Mouse (Mus musculus) adrenal gland, postnatal 25 days (tissue): ENCODE measurements around the gene Samd4b. TPM values are rescaled to one million over a fixed set of nuclear protein-coding genes. Genes with fewer than 3 reads are reported as not detected.

Experiments
- DNase-seq: peaks from one replicate; pipeline ENCODE4 v3.0.0; 2021; ENCODE audit warnings: mixed read lengths
- total RNA-seq: library from RNA; stranded (reverse); gene quantifications from 2 replicates; pipeline ENCODE4 v1.2.3, GENCODE M21; 2021

The Samd4b gene
- total RNA-seq, 1 experiment from 2014 or later = 69.4 TPM

DNA sequence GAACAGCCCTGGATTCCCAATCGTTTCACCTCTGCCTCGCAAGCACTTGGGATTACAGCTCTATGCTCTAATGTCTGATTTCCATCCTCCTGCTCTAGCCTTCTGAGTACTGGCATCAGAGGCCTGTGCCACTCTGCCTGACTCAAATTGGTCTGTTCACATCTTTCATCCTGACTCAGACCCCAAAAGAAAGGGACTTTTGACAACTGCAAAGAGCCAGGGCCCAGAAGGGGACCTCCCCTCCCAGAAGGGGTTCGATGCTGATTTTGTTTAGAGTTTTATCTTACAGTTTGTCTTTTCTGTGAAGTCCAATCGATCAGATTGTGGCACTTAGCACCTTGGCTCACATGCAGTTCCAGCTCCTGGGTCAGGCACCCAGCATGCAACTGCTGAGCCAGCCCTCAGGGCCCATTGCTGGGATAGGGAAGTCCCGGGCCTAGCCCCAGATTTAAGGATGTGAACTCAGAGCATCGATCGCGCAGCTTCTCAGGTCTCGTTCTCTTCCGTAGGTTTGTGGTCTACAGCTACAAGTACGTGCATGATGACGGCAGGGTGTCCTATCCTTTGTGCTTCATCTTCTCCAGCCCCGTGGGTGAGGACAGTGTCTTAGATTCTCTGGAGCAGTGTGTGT is 153.5 kb downstream of the Samd4b start:
- no peak for DNase-seq

GRCm38 (mm10) chr7:28442688-28443087 is 155.3 kb downstream of the Samd4b start:
- DNase-seq = no peak

DNA sequence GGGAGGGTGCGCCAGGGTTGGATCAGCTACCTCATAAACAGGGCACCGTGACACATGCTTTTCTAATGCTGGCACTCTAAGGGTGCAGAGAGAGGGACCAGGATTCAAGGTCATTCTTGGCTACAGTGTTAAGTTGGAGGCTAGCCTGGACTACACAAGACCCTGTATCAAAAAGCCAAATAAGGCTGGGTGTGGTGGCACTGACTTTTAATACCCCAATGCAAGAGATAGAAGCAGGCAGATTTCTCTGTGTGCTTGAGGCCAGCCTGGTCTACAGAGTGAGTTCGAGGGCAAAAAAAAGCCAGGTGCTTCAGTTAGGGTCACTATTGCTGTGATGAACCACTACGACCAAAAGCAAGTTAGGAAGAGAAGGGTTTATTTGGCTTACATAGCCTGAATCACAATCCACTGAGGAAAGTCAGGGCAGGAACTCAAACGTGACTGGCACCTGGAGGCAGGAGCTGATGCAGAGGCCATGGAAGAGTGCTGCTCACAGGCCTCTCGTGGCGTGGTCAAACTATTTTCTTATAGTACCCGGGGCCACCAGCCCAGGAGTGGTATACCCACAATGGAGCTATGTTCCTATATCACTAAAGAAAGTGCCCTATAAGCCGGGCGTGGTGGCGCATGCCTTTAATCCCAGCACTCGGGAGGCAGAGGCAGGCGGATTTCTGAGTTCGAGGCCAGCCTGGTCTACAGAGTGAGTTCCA is 156.0 kb downstream of the Samd4b start:
- no peak for DNase-seq

DNA sequence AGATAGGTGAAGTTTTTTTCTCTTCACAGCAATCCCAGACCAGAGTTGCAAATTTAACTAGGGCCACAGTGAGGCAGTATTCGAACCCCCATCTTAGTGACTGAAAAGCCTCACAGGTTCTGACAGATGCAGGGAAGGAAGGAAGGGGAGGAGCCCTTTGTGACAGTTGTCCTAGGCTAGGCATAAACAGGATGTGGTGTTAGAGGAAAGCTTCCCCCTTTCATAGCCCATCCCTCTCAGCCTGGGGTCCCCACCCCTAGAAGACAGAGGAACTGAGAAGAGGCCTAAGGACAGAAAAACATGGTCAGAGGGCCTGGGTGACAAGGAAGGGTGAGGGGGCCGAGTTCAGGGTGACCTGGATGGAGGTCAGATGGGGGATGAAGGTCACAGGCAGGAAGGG is 157.2 kb downstream of the Samd4b start:
- no peak for DNase-seq

- no peak for DNase-seq
Observed at GRCm38 (mm10) chr7:28438771-28439170, 159.2 kb downstream of the Samd4b start.

- DNase-seq = no peak
Observed at GRCm38 (mm10) chr7:28437964-28438363, 160.0 kb downstream of the Samd4b start.

- peak; percentile 63 for DNase-seq
Observed at GRCm38 (mm10) chr7:28436932-28437570, 160.9 kb downstream of the Samd4b start, which contains the start of gene Gmfg. Gene Gmfg, plus strand, starts transcription at chr7:28437447.

DNA sequence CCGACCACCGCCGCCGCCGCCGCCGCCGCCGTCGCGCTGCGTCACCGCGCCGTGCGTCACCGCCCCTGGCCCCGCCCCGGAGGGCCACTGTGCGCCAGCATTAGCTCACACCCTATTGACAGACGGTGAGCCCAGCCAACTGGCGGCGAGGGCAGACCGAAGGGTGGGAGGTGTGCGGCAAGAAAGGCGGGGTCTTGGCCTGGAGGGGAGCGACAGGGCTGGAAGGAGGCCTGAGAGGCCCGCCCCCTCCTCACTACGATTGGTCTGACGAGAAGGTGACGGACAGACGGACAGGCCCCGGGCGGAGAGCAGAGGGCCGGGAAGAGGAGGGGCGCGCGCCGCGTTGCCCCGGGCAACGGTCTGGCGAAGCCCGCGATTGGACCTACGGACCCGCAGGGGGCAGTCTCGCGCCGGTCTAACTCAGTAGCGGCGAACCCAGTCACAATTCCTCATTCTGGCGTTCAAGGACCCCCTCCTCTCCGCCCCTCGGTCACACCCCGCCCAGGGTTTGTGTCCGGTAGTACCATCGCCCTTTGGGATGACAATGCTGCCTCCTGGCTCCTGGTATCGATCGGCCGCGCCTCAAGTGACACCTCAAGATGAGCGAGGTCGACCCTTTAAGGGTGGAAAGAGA is 161.6 kb downstream of the Samd4b start:
- peak; percentile 100 for DNase-seq

- no peak for DNase-seq
Observed at GRCm38 (mm10) chr7:28435660-28436259, 162.2 kb downstream of the Samd4b start.

DNA sequence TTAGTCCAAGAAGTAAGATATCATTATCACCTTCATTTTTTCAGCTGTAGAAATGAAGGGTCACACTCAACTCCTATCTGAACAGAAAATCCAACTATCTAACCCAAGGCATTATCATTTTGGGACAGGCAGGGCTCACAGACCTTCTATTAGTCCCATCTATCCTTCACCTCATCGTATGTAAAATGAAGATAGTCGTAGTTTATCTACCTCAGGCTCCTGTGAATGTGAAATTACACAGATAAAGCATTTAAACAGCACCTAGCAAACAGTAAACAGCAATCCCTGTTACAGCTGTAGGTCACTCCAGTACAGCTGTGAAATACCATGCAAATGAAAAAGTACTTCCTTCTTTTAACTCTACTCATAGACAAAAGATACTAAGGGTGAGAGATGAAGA is 165.7 kb downstream of the Samd4b start:
- DNase-seq = no peak

DNA sequence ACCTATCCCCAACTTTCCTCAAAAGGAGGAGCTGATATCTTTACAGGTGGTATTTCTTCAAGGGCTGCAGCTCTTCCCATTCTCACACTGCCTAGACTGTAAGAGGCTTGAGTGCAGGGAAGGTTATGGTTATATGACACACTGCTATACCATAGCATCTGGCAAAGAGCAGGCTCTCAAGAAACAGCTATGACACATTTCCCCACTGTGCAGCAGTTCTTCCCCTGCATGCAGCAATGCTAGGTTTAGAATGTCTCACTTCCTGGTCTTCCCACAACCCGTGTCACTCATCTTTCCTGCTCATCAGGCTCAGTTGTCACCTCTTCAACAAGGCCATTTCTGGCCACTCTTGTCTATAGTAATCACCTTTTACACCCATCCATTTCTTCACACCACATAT is 167.4 kb downstream of the Samd4b start:
- DNase-seq = no peak

- no peak for DNase-seq
Observed at GRCm38 (mm10) chr7:28427738-28428137, 170.2 kb downstream of the Samd4b start.

DNA sequence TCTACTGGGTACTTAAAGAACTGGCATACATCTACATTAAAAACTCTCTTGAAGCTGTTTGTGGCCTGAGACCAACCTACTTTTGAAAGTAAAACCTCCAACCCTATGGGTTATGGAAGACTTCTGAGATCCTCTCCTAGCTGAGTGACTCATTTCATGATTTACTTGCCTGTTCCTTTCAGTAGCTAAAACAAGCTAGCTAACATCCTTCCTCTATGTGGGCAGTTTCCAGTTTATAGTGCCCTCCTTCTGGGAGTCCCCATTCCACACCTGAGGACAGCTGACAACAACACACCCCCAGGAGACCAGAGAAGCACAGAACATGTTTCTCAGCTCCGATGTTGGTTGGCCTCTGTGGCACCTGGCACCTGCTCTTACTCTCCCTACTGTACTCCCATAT is 174.9 kb downstream of the Samd4b start:
- no peak for DNase-seq

DNA sequence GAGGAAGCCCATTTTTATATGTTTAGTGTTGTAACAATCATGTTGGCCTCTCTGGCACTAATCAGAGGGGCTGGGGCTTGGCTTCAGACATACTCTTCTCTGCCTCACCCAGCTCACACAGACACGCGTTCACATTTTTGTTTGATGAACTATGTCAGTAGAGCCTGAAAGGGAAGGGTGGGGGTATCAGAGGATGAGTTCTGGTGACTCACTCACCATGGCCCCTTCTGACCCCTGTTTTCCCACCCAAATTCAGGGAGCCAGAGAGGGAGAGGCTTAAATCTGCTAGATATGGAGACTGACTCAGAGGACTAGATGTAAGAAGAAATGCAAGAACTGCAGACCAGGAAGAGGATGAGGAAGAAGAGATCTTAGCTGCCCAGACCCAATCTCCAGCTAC is 178.5 kb downstream of the Samd4b start:
- DNase-seq = no peak

DNA sequence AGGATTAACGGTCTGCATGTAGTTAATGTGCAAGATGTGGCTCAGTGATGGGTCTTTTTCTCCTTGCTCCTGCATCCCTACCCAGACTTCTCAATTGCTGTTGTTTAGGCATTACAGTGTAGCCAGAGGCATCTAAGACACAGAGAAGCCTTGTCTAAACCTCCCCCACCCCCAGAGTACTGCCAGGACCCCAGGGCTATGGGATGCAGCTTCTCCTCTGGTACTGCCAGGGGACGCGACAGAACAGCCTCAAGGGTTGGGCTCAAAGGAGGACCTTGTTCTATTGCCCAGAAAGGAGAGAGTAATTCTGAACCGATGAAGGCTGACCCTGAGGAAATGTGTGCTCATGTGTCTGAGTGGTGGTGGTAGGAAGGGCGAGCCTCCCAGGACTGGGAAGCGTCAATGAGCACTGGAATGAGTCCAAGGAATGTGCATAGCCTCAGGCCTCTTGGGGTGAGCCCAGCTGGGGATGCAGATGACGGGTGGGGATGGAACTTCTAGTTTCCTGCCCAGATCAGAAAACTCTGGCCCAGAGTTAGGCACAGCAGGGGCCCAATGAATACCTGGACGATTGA is 179.8 kb downstream of the Samd4b start:
- DNase-seq = no peak

DNA sequence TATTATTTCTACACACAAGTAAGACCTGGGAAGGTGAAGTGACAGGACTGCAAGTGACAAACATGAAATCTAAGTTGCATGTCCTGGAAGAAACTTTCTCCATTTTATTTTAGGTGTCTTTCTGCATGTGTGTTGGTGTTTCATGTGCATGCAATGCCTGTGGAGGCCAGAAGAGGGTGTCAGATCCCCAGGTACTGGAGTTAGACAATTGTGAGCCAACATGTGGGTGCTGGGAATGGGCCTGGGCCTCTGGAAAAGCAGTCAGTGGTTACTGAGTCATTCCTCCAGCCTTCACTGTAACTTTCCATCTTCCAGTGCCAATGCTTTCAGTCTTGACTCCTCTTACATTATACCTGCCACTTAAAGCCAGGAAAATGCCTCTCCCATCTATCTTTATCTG is 180.6 kb downstream of the Samd4b start:
- DNase-seq = no peak

- no peak for DNase-seq
Observed at GRCm38 (mm10) chr7:28412826-28413225, 185.1 kb downstream of the Samd4b start.

DNA sequence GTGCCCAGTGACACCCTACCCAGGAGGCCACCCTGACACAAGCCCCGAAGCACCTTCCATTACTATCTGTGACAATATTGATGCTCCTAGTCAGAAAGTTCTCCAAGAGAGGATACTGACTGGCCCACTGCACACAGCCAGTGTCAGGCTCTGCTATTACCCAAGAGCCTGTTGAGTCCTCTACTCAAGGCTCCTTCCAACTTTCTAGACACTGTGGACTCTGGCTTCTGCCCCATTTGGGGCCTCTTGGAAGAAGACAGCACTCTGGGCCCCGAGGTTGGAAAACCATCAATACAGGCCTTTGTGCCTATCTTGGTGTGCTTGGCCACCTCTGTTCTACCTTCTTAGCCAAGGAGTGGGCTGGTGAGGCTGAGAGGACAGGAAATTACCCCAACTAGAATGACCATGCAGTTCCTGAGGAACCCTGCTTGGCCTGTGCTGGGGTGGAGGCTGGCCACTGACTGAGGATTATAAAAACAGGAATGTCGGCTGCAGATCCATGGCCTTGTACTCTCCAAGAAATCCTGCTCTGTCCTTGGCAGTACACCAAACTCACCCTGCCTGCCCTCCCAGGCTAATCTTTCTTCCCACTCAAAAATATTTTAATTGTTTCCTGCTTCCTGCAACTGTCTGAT is 187.0 kb downstream of the Samd4b start:
- DNase-seq = peak; percentile 64

DNA sequence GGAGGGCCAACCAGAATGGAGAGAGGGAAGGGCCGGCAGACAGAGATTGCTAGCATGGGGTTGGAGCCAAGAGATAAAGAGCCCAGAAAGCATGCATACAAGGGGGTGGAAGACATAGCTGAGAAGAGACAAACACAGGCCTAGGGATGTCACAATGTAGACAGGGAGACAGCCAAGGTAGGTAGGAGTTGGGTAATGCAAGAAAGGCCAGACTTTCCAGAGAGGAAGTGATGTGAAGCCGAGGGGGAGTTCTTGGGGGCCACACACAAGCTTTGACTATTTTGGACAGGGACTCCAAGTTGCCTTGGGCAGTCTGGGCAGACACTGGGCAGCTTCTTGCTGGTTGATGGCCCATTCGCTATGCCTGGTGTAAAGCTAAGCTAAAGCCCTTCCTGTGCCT is 196.0 kb downstream of the Samd4b start:
- DNase-seq = no peak

- DNase-seq = no peak
Observed at GRCm38 (mm10) chr7:28401030-28401429, 196.9 kb downstream of the Samd4b start.

- no peak for DNase-seq
Observed at GRCm38 (mm10) chr7:28398696-28399340, 199.1 kb downstream of the Samd4b start.
